Mouse (Mus musculus) testis, adult 2 months (tissue): ENCODE measurements around the gene Pgls.

ENCODE experiments used
- CTCF ChIP-seq: fragments of 200-500 bp; IDR thresholded peaks from 2 replicates; pipeline ENCODE4 v1.5.1; 2012; ENCODE audit warnings: low read depth, mild to moderate bottlenecking, inconsistent platforms, low read length, moderate library complexity; ENCODE audit not compliant: control insufficient read depth, insufficient read depth, insufficient replicate concordance
- POLR2A ChIP-seq: fragments of 200-500 bp; IDR thresholded peaks from 2 replicates; pipeline ENCODE4 v1.6.1; 2012; ENCODE audit warnings: low read depth, mild to moderate bottlenecking, inconsistent platforms, low read length, moderate library complexity; ENCODE audit not compliant: control insufficient read depth

DNA sequence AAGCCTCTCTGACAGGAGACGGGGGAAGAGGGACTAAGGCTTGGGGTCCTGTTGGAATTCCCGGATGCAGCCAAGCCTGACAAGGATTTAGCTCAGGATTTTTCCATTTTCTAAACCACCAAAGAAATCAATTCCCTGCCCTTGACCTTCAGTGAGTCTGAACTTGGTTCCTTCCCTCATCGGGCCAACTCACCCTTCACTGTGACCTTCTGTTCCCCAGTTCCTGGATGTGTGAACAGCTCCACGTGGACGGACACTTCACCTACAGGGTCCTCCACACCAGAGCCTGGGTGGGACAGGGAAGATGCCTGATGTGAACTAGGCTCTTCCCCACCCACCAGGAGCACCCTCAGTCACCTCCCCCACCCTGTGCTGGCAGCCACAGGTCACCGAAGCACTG is 38.8 kb downstream of the Pgls start:
- no peak for TF ChIP-seq CTCF
- no peak for TF ChIP-seq POLR2A
